Mouse (Mus musculus): Measurements from ENCODE around the gene Cyb561. TPM values are rescaled to one million over a fixed set of nuclear protein-coding genes. Genes with fewer than 3 reads are reported as not detected.

The Cyb561 gene
- polyA plus RNA-seq, 1 experiment from 2014 or later: 41.4 TPM

DNA sequence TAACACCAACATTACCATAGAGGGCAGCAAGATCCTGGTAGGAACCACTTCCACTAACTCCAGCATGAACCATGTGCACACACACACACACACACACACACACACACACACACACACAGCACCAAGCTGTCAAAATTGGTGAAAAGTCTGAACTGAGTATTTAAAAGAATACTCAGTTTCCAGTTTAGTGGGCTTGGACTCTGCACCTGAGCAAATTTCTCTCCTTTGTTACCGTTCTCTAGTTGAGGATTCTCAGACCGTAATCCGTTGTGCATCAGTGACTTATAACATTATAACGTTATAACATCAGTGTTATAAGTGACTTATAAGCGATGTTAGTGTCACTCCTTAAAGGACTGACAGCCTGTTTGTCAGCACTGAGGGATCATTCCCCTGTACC is 22.5 kb upstream of the Cyb561 start:
- H3K4me1 ChIP-seq (replicated peaks; ENCODE audit: control insufficient read depth, insufficient read depth, low read length): no peaks in the 10 kb centered on the region

GRCm38 (mm10) chr11:105975050-105975449 is 21.9 kb upstream of the Cyb561 start:
- Histone ChIP-seq H3K9me3 (ENCODE audit: control insufficient read depth, low read length) (no peaks in the 10 kb centered on the region), H3K9ac (replicated peaks; ENCODE audit: low read depth, low read length) (no peak overlapping the region), H3K27me3 (replicated peaks; ENCODE audit: control insufficient read depth, insufficient read depth, low read length) (no peaks in the 10 kb centered on the region), H3K27ac (ENCODE audit: low read length) (no peak overlapping the region), H3K4me2 (ENCODE audit: low read length) (no peak overlapping the region), H3K36me3 (ENCODE audit: control insufficient read depth, insufficient read depth) (no peaks in the 10 kb centered on the region), H3K4me1 (replicated peaks; ENCODE audit: control insufficient read depth, insufficient read depth, low read length) (no peaks in the 10 kb centered on the region), H3K4me3 (replicated peaks; ENCODE audit: low read length) (no peak overlapping the region)
- 77% methylated on average over 3 of the region's 3 CpGs for WGBS
- no peak for ATAC-seq

More for the DNA sequence above, 22.5 kb upstream of the Cyb561 start:
- no peak overlapping the region for H3K4me3 ChIP-seq (replicated peaks; ENCODE audit: low read length)
- H3K36me3 ChIP-seq (ENCODE audit: control insufficient read depth, insufficient read depth): no peaks in the 10 kb centered on the region
- no peak overlapping the region for H3K9ac ChIP-seq (replicated peaks; ENCODE audit: low read depth, low read length)
- 92% methylated on average over 5 of the region's 5 CpGs for WGBS
- no peaks in the 10 kb centered on the region for H3K27me3 ChIP-seq (replicated peaks; ENCODE audit: control insufficient read depth, insufficient read depth, low read length)
- no peak overlapping the region for H3K4me2 ChIP-seq (ENCODE audit: low read length)
- H3K27ac ChIP-seq (ENCODE audit: low read length): no peak overlapping the region
- no peaks in the 10 kb centered on the region for H3K9me3 ChIP-seq (ENCODE audit: control insufficient read depth, low read length)
- ATAC-seq: no peak

DNA sequence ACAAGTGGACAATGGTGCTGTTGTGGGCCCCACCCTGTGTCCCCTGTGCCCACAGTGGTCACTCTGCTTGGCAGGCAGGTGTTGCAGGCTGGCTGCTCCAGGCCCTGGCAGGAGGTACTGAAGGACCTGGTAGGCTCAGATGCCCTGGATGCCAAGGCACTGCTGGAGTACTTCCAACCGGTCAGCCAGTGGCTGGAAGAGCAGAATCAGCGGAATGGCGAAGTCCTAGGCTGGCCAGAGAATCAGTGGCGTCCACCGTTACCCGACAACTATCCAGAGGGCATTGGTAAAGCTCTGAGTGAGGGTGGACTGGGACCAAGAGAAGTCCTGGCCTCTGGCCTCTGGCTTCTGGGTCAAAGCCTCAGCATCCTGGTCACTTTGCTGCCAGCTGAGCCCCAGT is 21.5 kb upstream of the Cyb561 start:
- Histone ChIP-seq H3K4me2 (ENCODE audit: low read length) (no peak overlapping the region), H3K36me3 (ENCODE audit: control insufficient read depth, insufficient read depth) (no peaks in the 10 kb centered on the region), H3K27ac (ENCODE audit: low read length) (no peak overlapping the region), H3K4me3 (replicated peaks; ENCODE audit: low read length) (no peak overlapping the region), H3K9me3 (ENCODE audit: control insufficient read depth, low read length) (no peaks in the 10 kb centered on the region), H3K27me3 (replicated peaks; ENCODE audit: control insufficient read depth, insufficient read depth, low read length) (no peaks in the 10 kb centered on the region), H3K9ac (replicated peaks; ENCODE audit: low read depth, low read length) (no peak overlapping the region), H3K4me1 (replicated peaks; ENCODE audit: control insufficient read depth, insufficient read depth, low read length) (no peaks in the 10 kb centered on the region)
- 92% methylated on average over 6 of the region's 6 CpGs for WGBS
- ATAC-seq: no peak

GRCm38 (mm10) chr11:105969516-105969915 is 16.4 kb upstream of the Cyb561 start:
- 60% methylated on average over 1 of the region's 1 CpGs for WGBS

DNA sequence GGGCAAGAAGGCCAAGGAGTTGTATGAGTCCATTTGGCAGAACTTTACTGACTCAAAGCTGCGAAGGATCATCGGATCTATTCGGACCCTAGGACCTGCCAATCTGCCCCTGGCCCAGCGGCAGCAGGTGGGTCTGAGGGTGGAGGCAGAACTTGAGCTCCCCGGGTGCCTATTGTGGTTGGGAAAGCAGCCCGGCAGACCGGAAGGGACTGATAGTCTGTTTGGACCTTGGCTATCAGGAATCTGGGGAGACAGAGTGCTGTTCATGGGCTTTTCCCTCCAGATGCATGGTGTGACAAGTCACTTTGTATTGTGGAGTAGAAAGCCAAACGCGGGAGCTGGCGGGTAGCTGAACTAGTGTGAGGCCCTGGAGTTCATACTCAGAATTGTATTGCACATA is 15.8 kb upstream of the Cyb561 start:
- WGBS: 47% methylated on average over 10 of the region's 10 CpGs
- Histone ChIP-seq H3K27ac (ENCODE audit: low read length) (no peak overlapping the region), H3K27me3 (replicated peaks; ENCODE audit: control insufficient read depth, insufficient read depth, low read length) (peaks cover 13% of the 10 kb centered on the region), H3K4me2 (ENCODE audit: low read length) (no peak overlapping the region; the same call in 1 of the 2 replicates), H3K36me3 (ENCODE audit: control insufficient read depth, insufficient read depth) (no peaks in the 10 kb centered on the region), H3K4me3 (replicated peaks; ENCODE audit: low read length) (no peak overlapping the region), H3K9ac (replicated peaks; ENCODE audit: low read depth, low read length) (no peak overlapping the region), H3K4me1 (replicated peaks; ENCODE audit: control insufficient read depth, insufficient read depth, low read length) (peaks cover 12% of the 10 kb centered on the region), H3K9me3 (ENCODE audit: control insufficient read depth, low read length) (no peaks in the 10 kb centered on the region)
- ATAC-seq: no peak

More at GRCm38 (mm10) chr11:105969516-105969915, 16.4 kb upstream of the Cyb561 start:
- H3K27ac ChIP-seq (ENCODE audit: low read length): no peak overlapping the region
- ATAC-seq: no peak
- no peaks in the 10 kb centered on the region for H3K36me3 ChIP-seq (ENCODE audit: control insufficient read depth, insufficient read depth)
- H3K9me3 ChIP-seq (ENCODE audit: control insufficient read depth, low read length): no peaks in the 10 kb centered on the region
- no peak overlapping the region for H3K4me3 ChIP-seq (replicated peaks; ENCODE audit: low read length)
- no peak overlapping the region for H3K4me2 ChIP-seq (ENCODE audit: low read length)
- peaks cover 12% of the 10 kb centered on the region for H3K4me1 ChIP-seq (replicated peaks; ENCODE audit: control insufficient read depth, insufficient read depth, low read length)
- H3K27me3 ChIP-seq (replicated peaks; ENCODE audit: control insufficient read depth, insufficient read depth, low read length): peaks cover 13% of the 10 kb centered on the region
- H3K9ac ChIP-seq (replicated peaks; ENCODE audit: low read depth, low read length): no peak overlapping the region

GRCm38 (mm10) chr11:105967741-105968574 is 14.8 kb upstream of the Cyb561 start, which contains the start of gene Ace:
Gene Ace, plus strand, starts transcription at chr11:105967945.
- H3K9me3 ChIP-seq (ENCODE audit: control insufficient read depth, low read length): no peaks in the 10 kb centered on the region
- under 1% methylated on average over 69 of the region's 76 CpGs for WGBS
- peak within 1 kb of the TSS; percentile 58 for H3K4me3 ChIP-seq (replicated peaks; ENCODE audit: low read length)
- H3K9ac ChIP-seq (replicated peaks; ENCODE audit: low read depth, low read length): peak within 1 kb of the TSS; percentile 58
- H3K4me2 ChIP-seq (ENCODE audit: low read length): peak within 1 kb of the TSS; percentile 97
- H3K4me1 ChIP-seq (replicated peaks; ENCODE audit: control insufficient read depth, insufficient read depth, low read length): peaks cover 12% of the 10 kb centered on the region
- no peaks in the 10 kb centered on the region for H3K36me3 ChIP-seq (ENCODE audit: control insufficient read depth, insufficient read depth)
- H3K27me3 ChIP-seq (replicated peaks; ENCODE audit: control insufficient read depth, insufficient read depth, low read length): peaks cover 13% of the 10 kb centered on the region
- ATAC-seq: peak; percentile 73
- no peak within 1 kb of the TSS for H3K27ac ChIP-seq (ENCODE audit: low read length)

GRCm38 (mm10) chr11:105966288-105966687 is 13.2 kb upstream of the Cyb561 start:
- peaks cover 13% of the 10 kb centered on the region for H3K27me3 ChIP-seq (replicated peaks; ENCODE audit: control insufficient read depth, insufficient read depth, low read length)

GRCm38 (mm10) chr11:105964691-105965090 is 11.6 kb upstream of the Cyb561 start:
- Histone ChIP-seq H3K36me3 (ENCODE audit: control insufficient read depth, insufficient read depth) (no peaks in the 10 kb centered on the region), H3K4me1 (replicated peaks; ENCODE audit: control insufficient read depth, insufficient read depth, low read length) (peaks cover 12% of the 10 kb centered on the region), H3K4me2 (ENCODE audit: low read length) (no peak overlapping the region), H3K27me3 (replicated peaks; ENCODE audit: control insufficient read depth, insufficient read depth, low read length) (peaks cover 13% of the 10 kb centered on the region), H3K4me3 (replicated peaks; ENCODE audit: low read length) (no peak overlapping the region), H3K9me3 (ENCODE audit: control insufficient read depth, low read length) (no peaks in the 10 kb centered on the region), H3K9ac (replicated peaks; ENCODE audit: low read depth, low read length) (no peak overlapping the region), H3K27ac (ENCODE audit: low read length) (no peak overlapping the region)
- ATAC-seq: no peak
- WGBS: 76% methylated on average over 5 of the region's 5 CpGs

More at GRCm38 (mm10) chr11:105966288-105966687, 13.2 kb upstream of the Cyb561 start:
- Histone ChIP-seq H3K27ac (ENCODE audit: low read length) (no peak overlapping the region), H3K9me3 (ENCODE audit: control insufficient read depth, low read length) (no peaks in the 10 kb centered on the region), H3K4me2 (ENCODE audit: low read length) (no peak overlapping the region), H3K9ac (replicated peaks; ENCODE audit: low read depth, low read length) (no peak overlapping the region), H3K4me1 (replicated peaks; ENCODE audit: control insufficient read depth, insufficient read depth, low read length) (peaks cover 12% of the 10 kb centered on the region), H3K36me3 (ENCODE audit: control insufficient read depth, insufficient read depth) (no peaks in the 10 kb centered on the region), H3K4me3 (replicated peaks; ENCODE audit: low read length) (no peak overlapping the region)
- WGBS: 74% methylated on average over 4 of the region's 4 CpGs
- no peak for ATAC-seq

GRCm38 (mm10) chr11:105959355-105959754 is 6.2 kb upstream of the Cyb561 start:
- H3K27me3 ChIP-seq (replicated peaks; ENCODE audit: control insufficient read depth, insufficient read depth, low read length): no peaks in the 10 kb centered on the region
- no peak overlapping the region for H3K27ac ChIP-seq (ENCODE audit: low read length)
- WGBS: 54% methylated on average over 17 of the region's 17 CpGs
- no peak overlapping the region for H3K9ac ChIP-seq (replicated peaks; ENCODE audit: low read depth, low read length)
- H3K36me3 ChIP-seq (ENCODE audit: control insufficient read depth, insufficient read depth): no peaks in the 10 kb centered on the region
- no peak overlapping the region; the same call in 1 of the 2 replicates for H3K4me2 ChIP-seq (ENCODE audit: low read length)
- no peaks in the 10 kb centered on the region for H3K9me3 ChIP-seq (ENCODE audit: control insufficient read depth, low read length)
- H3K4me3 ChIP-seq (replicated peaks; ENCODE audit: low read length): no peak overlapping the region
- 0 out of 2 replicates have a peak, but pooled peaks have one; percentile 47 for ATAC-seq
- peaks cover 7% of the 10 kb centered on the region for H3K4me1 ChIP-seq (replicated peaks; ENCODE audit: control insufficient read depth, insufficient read depth, low read length)
